Mouse (Mus musculus) MEL (cell line): Measurements from ENCODE around the gene Fam3a.

Source experiments
- CTCF ChIP-seq, 3 experiments: IDR thresholded peaks in 2 of 3; conservative IDR thresholded peaks in 1 of 3; 2 replicates each; pipeline ENCODE4 v1.5.1; 2011 to 2012; ENCODE audit warnings: low read length in 3 of 3, low read depth in 2 of 3, mild to moderate bottlenecking in 2 of 3, improper control_type of control experiment in 1 of 3, inconsistent platforms in 1 of 3, mixed read lengths in 1 of 3, moderate library complexity in 1 of 3; ENCODE audit not compliant: control insufficient read depth in 1 of 3, insufficient read depth in 1 of 3, poor library complexity in 1 of 3, severe bottlenecking in 1 of 3
- ETS1 ChIP-seq: IDR thresholded peaks from 2 replicates; pipeline ENCODE4 v1.6.1; 2012; ENCODE audit warnings: low read depth, mild to moderate bottlenecking, inconsistent platforms, low read length, improper control_type of control experiment, moderate library complexity

DNA sequence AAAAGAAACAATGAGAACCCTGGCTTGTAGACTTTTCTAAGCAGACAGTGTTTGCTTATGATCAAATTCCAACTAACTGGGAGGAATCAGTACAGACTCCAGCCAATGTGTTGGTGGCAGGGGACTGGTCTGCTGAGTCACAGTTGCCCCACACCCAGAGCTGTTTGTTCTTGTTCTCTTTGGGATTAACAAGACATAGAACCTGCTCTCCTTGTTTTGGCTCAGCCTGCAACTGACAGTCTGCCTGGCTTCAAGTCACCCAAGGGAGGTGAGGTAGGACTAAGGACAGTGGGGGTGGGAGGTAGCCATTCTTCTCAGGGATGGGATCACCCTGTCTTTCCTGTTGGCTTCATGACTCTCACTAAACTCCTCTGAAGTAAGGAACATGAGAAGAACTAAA, 31.4 kb upstream of the Fam3a start:
- TF ChIP-seq CTCF (IDR thresholded peaks at IDR 0.05 in 2 of 3, conservative IDR thresholded peaks at IDR 0.05 in 1 of 3; ENCODE audit: control insufficient read depth in 1 of 3, insufficient read depth in 1 of 3, low read depth in 2 of 3, low read length in 3 of 3, poor library complexity in 1 of 3, severe bottlenecking in 1 of 3) (no peak), ETS1 (no peak)
